Mouse (Mus musculus): ENCODE results near the gene Osmr.

Gene Osmr

DNA sequence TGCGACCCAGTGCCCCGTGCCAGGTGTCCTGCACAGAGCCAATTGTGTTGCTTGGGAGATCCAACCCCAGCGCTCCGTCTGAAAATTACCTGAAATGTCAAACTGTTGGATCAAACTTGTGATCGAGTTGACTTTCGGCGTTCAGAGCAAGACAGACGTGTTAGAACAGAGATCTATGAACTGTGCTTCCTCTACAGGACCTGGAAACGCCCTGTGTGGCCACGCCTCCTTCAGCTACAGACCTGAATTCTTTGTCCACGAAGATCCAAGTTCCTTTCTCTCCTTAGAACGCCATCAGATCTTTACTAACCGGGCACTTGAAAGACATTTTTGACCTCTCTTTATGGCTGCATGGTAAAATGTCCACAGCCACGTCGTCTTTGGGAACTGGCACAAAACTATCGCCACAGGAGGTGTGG, at the start of gene Osmr:
Gene Osmr, minus strand, starts transcription at position 369 of the 419 bp plus-strand sequence.
- DNase-seq (ENCODE audit: low read depth, low spot score), result peak; percentile 2

DNA sequence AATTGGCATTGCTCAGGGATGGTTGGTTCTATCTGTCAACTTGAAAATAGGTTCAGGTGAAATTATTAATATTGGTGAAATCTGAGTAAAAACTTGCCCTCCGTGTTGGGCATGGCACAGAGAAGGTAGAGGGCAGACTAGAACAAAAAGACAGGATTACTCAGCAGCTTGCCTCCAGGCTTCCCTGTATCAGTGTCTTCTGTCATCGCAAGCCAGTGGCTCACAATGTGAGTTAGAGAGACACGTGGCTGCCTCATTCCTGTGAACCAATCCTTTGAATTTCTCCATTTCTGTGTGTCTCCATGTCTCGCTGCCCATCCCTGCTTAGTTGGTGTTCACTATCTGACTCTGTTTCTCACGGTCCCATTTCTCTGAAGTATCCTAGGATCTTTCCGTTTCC, 44.6 kb upstream of the Osmr start:
- no peak for DNase-seq (ENCODE audit: low read depth, low spot score)

DNA sequence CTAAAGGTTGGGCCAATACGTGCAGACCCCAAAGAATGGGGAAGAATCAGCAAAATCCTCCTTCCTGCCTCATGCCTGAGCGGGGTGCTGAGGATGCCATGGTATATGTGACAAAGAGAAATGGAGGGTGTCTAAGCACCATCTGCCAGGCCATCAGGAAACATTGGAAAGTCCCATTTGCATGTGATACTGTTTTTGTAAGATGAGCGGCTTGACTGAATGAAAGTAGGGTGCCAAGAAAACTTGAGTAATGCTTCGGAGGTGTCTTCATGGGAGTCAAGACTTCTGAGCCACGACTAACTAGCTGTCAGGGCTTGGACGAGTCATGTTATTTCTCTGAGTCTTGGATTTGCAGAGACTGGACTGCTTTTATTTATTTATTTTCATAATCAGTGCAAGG, 39.4 kb upstream of the Osmr start:
- DNase-seq (ENCODE audit: low read depth, low spot score), result no peak

- peak; percentile 42 for DNase-seq (ENCODE audit: low read depth, low spot score)
Observed at GRCm38 (mm10) chr15:6909669-6910068, 34.9 kb upstream of the Osmr start.

- DNase-seq (ENCODE audit: low read depth, low spot score), result no peak
Observed at GRCm38 (mm10) chr15:6909084-6909483, 34.3 kb upstream of the Osmr start.

GRCm38 (mm10) chr15:6908601-6909000, 33.8 kb upstream of the Osmr start:
- no peak for DNase-seq (ENCODE audit: low read depth, low spot score)

DNA sequence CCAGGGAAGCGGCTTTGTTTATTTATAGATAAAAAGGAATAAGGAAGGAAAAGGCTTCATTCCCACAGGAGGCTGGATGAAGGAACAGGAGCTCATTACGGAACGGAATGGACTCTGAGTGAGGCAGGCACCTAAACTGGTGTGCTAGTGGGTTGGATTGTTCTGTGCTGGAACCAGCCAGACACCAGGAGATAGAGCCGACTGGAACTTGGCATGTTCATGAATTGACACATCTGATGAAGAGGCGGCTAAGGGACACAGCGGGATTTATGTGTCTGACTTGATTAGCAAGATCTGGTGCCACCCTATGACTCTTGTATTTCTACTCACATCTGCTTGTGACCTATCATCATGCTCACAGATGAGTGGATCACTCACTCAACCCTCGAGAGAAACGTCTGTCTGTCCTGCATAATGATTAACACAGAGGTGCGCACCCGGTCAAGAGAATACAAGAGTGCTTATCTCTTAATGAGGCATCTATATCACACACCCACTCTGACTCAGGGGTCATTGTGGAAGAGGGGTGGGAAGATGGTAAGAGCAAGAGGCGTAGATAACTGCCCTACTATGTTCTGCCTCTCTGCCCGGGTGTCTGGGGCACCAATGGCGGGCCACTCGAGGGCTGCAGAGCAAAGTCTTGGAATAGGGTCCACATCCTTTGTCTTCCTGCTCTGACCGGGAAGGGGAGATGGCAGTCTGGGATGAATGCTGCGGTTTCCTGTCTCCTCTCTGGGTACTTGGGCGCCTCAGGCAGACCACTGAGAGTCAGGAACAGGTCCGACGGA, 31.7 kb upstream of the Osmr start:
- no peak for DNase-seq (ENCODE audit: low read depth, low spot score)

GRCm38 (mm10) chr15:6905726-6906125, 31.0 kb upstream of the Osmr start:
- no peak for DNase-seq (ENCODE audit: low read depth, low spot score)

DNA sequence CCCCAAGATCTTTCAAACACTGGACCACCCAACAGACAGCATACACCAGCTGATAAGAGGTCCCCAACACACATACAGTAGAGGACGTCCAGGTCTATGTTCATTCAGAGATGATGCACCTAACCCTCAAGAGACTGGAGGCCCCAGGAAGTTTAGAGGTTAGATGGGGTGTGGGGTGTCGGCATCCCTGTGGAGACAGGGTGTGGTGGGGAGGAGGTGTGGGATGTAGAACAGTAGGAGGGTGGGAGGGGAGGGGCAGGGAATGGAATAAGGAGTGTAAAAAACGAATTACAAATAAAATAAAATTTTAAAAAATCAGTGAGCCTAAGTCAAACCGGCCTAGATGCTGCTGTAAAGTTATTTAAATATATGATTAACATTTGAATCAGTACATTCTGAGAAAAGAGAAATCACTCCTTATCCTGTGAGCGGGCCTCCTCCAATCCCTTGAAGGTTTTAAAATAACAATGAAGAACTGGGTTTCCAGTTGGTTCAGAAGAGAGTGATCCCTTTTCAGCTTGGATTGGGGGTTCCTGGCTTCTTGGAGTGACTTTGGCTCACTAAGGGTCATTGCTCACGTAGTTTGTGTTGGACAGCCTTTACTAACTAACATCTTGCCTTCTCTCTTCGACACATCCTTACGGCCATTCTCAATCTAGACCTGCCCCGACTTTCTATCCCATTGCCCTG, 28.7 kb upstream of the Osmr start:
- no peak for DNase-seq (ENCODE audit: low read depth, low spot score)

DNA sequence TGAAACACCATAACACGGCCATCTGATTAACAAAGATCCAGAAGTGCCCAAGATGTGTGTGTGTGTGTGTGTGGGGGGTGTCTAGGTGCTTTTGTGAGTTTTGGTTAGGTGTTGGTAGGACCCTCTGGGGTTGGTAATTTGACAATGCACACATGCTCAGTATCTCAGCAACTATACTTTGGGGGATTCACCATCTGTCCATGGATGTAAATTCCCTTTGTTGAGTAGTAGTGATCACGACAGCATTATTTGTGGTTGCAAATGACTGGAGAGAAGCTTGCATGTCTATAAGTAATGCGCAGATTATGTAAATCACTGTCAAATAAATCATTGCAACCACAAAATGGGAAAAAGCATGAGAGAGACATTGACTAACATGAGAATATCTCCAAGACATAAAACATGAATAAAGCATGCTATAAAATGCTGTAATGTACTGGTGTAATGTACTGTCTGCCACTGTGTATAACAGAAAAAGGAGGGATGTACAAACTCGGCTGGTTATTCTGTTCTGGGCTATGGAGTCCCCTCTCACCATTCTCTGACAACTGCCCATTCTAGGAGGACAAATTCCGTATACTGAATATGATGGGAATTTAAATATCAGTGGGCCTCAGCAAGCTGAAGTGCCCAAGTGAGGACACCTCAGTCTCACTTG, 27.3 kb upstream of the Osmr start:
- no peak for DNase-seq (ENCODE audit: low read depth, low spot score)

DNA sequence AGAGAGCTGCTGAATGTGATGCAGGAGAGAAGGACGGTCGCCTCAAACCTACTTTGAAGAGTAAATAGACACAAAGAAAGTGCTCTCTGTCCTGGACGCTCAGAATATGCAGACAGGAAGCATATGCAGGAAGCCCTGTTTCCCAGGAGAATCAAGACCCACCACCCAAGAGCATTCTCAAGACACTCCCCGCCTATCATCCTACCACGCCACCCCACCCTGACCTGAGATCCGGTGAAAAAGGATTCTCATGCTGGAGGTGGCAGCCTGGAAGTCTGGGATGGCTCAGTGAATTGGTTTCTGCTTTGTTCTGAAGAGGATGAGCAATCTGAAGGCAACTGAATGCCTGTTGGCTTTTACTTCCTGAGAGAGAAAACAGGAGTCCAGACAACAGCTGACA, 26.5 kb upstream of the Osmr start:
- DNase-seq (ENCODE audit: low read depth, low spot score), result no peak

- DNase-seq (ENCODE audit: low read depth, low spot score), result no peak
Observed at GRCm38 (mm10) chr15:6884260-6884659, 9.5 kb upstream of the Osmr start.

DNA sequence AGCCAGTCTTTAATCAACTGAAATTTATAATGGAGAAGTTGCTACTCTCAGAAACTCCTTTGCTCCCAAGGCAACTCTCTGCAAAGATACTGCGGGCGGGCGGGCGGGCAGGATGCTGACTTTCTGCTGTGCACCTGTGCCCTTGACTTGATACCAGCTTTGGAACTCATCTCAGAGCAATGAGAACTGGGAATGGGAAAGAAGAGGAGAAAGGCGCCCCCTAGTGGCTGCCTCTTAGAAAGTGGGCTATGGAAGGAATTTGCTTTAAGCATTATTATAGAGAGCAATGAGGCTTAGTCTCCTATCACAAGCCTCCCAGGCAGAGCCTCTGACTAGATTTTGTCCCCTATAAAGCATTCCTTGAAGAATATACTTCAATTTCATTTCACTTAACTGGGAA, 9.0 kb upstream of the Osmr start:
- peak; percentile 16 for DNase-seq (ENCODE audit: low read depth, low spot score)

DNA sequence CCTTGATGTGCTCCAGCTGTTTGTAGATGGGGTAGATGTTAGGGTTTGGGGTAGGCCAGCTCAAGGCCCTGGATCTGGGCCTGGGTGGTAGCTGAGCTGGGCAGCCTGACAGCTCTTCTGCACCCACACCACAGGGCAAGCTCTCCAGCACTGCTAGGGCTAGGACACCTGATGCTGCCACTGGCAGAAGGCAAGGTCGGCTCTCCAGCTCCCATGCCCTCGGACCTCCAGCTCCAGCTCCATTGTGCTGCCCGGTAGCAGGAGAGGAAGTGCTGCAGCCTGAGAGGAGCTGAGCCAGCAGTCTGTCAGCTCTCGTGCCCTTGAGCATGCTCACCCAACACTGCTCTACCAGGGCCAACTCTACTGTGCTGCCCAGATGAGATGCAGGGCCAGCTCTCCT, 8.3 kb upstream of the Osmr start:
- DNase-seq (ENCODE audit: low read depth, low spot score), result no peak

GRCm38 (mm10) chr15:6882180-6882579, 7.4 kb upstream of the Osmr start:
- DNase-seq (ENCODE audit: low read depth, low spot score), result no peak

GRCm38 (mm10) chr15:6881211-6881610, 6.4 kb upstream of the Osmr start:
- no peak for DNase-seq (ENCODE audit: low read depth, low spot score)

DNA sequence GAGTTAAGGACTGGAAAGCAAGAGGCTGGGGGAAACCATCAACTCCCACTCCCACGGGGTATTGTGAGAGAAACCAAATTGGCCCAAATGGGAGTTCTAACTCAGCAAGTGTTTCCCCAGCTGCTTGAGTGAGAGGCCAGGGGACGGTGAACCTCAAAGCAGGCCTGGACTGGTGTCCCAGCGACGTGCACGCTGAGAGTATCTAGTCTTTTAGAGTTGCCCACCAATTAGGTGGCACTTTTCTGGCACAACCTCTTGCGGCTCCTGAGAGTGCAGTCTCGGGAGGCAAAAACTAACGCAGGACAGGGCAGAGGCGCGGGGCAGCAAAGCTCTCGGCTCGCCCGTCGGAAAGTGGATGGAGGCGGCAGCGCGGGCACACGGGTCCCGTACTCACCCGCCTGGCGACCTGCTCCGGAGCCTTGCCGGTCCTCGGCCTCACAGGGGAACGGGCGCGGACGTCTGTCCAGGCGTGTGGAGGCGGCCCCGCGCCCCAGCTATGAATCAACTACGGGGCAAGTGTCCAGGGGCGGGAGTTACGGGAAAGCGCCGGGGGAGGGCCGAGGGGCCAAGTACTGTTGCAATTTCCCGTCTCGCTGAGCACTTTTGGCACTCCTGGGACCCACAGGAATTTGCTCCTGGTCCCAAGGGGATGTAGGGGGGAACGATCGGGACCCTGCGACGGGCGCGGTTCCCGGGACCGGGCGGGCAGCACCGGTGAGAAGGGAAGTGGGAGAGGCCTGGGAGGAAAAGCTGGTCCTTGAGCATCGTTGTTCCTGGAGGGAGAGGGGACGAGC, 765 bp downstream of the Osmr start:
- DNase-seq (ENCODE audit: low read depth, low spot score), result no peak

- DNase-seq (ENCODE audit: low read depth, low spot score), result peak; percentile 13
Observed at GRCm38 (mm10) chr15:6873154-6873806, 1.5 kb downstream of the Osmr start.

DNA sequence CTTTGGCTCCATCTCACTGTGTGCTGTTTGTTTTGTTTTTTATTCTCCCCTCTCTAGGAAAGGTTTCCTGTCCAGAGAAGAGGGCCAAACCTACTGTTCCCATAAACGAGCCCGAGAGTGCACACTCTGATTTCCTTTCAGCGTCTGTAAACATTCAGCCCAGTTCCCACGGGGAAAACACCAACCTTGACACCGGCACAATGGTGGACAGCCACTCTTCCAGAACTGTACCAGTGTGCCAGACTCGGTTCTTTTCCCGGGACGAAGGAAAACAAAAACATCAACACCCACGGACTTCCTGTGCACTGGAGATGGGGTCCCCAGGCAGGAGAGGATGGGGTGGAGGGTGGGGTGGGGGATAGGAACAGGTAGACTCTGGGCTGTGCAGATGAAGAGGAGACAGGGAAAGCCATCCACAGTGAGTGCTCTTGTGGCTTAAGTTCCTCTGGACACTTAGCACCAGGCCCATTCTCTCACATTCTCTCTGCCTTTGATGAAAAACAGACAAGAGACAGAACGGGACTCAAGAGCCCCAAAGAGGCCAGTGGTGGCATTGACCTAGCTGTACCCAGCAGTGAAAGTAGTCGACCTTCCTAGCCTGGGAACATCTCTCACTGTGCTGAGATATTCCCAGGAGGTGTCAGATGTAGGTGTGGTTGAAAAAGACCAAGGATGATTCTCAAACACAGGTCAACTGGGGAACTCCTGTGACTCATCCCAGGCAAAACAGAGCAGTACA, 3.0 kb downstream of the Osmr start:
- DNase-seq (ENCODE audit: low read depth, low spot score), result no peak

GRCm38 (mm10) chr15:6866888-6867287, 7.9 kb downstream of the Osmr start:
- DNase-seq (ENCODE audit: low read depth, low spot score), result no peak

- no peak for DNase-seq (ENCODE audit: low read depth, low spot score)
Observed at GRCm38 (mm10) chr15:6862125-6862524, 12.6 kb downstream of the Osmr start.
